Comparison of ENCODE assay signal across 20 mouse cellular contexts in genomic region chr4:59876570-59876969, GRCm38 (mm10). TPM values are rescaled to one million over a fixed set of nuclear protein-coding genes. Genes with fewer than 3 reads are reported as not detected.
"Had no signal": no experiment of that assay in that cellular context is flagged by ENCODE, and none has a peak within 500 bp of the region (broad histone marks: within the 10 kb centered on the region; RNA-seq: fewer than 3 reads in every experiment).

No protein-coding gene starts in this region.

- H3K4me3 ChIP-seq: limb, embryonic 13.5 days; myocyte; neural tube, embryonic 15.5 days had no signal

- H3K9ac ChIP-seq: limb, embryonic 13.5 days; liver, embryonic 14.5 days; neural tube, embryonic 15.5 days had no signal

- H3K27me3 ChIP-seq: limb, embryonic 13.5 days; neural tube, embryonic 15.5 days had no signal

- H3K4me1 ChIP-seq: limb, embryonic 13.5 days; neural tube, embryonic 15.5 days had no signal

- H3K9me3 ChIP-seq: limb, embryonic 13.5 days; neural tube, embryonic 15.5 days had no signal

- H3K27ac ChIP-seq: kidney, postnatal 0 days; limb, embryonic 13.5 days; liver, embryonic 14.5 days; neural tube, embryonic 15.5 days had no signal

- DNase-seq: kidney, adult 9 months; kidney, postnatal 36 days; left cerebral cortex, postnatal 4 days; lung, adult 18-20 months; right cerebral cortex, adult 18-20 months; right cerebral cortex, postnatal 25 days; thymus, postnatal 36 days had no signal

- H3K4me2 ChIP-seq: limb, embryonic 13.5 days; neural tube, embryonic 15.5 days had no signal

RNA-seq across cellular contexts. Expression of gene Slc46a2, which starts 38.3 kb away (rescaled TPM):
- total RNA-seq: layer of hippocampus, adult 8-10 months; layer of hippocampus, postnatal 14 days; left cerebral cortex, adult 18-20 months; left cerebral cortex, postnatal 10 days; left cerebral cortex, postnatal 4 days; liver, adult 2 months; megakaryocyte-erythroid progenitor cell, adult 5-6 weeks had no signal
- polyA plus RNA-seq: liver, adult 2 months; liver, embryonic 14.5 days; myocyte; neural tube, embryonic 11.5 days; small intestine, adult 2 months had no signal
